Mouse (Mus musculus) forebrain, embryonic 11.5 days (tissue): ENCODE data around the gene Cldn3. TPM values are rescaled to one million over a fixed set of nuclear protein-coding genes. Genes with fewer than 3 reads are reported as not detected.

Source experiments
- ATAC-seq: fragments of 200-750 bp; cut with Nextera tagmentation; replicated peaks from 2 replicates; pipeline ENCODE4 v1.8.0; 2017; ENCODE audit warnings: moderate TSS enrichment; ENCODE audit not compliant: low FRiP score
- DNase-seq: peaks from one replicate; pipeline ENCODE4 v3.0.0-alpha.2; 2017; ENCODE audit warnings: low spot score
- H3K27ac ChIP-seq: fragments of 300-500 bp; sonication (generic); 2 replicates; pipeline ENCODE4 v1.5.1; 2014; ENCODE audit warnings: low read depth, low read length
- H3K27me3 ChIP-seq: fragments of 300-500 bp; sonication (generic); 2 replicates; pipeline ENCODE4 v1.6.1; 2014; ENCODE audit warnings: mild to moderate bottlenecking, low read length, mixed read lengths; ENCODE audit not compliant: control insufficient read depth, insufficient read depth
- H3K36me3 ChIP-seq: fragments of 300-500 bp; sonication (generic); 2 replicates; pipeline ENCODE4 v1.6.1; 2014; ENCODE audit warnings: mild to moderate bottlenecking, low read length, moderate library complexity, mixed read lengths; ENCODE audit not compliant: control insufficient read depth, insufficient read depth
- H3K4me1 ChIP-seq: fragments of 300-500 bp; sonication (generic); replicated peaks from 2 replicates; pipeline ENCODE4 v1.6.1; 2014; ENCODE audit warnings: low read length, mixed read lengths; ENCODE audit not compliant: control insufficient read depth, insufficient read depth
- H3K4me2 ChIP-seq: fragments of 300-500 bp; sonication (generic); 2 replicates; pipeline ENCODE4 v1.6.1; 2014; ENCODE audit warnings: low read depth, mild to moderate bottlenecking, low read length, moderate library complexity, mixed read lengths; ENCODE audit not compliant: severe bottlenecking
- H3K4me3 ChIP-seq: fragments of 300-500 bp; sonication (generic); 2 replicates; pipeline ENCODE4 v1.5.1; 2014; ENCODE audit warnings: low read depth, low read length
- H3K9ac ChIP-seq: fragments of 300-500 bp; sonication (generic); 2 replicates; pipeline ENCODE4 v1.6.1; 2014; ENCODE audit warnings: low read length
- H3K9me3 ChIP-seq: fragments of 300-500 bp; sonication (generic); 2 replicates; pipeline ENCODE4 v1.6.1; 2016; ENCODE audit warnings: low read length, mixed read lengths; ENCODE audit not compliant: control insufficient read depth
- WGBS: fragments of 180-500 bp; shearing (Covaris S2); extraction: QIAGEN DNeasy Blood & Tissue Kit; methylation state at CpG from one replicate; pipeline ENCODE4 v1.1.7; 2014; 5-methylcytosine and 5-hydroxymethylcytosine counted together
- polyA plus RNA-seq: library from polyadenylated mRNA; unstranded; fragments of >200 nt; fragmentation: Nextera tagmentation; extraction: Ambion mirVana; gene quantifications from 2 replicates; pipeline ENCODE4 v1.2.1, GENCODE M21; 2014

Cldn3 gene
- polyA plus RNA-seq, 1 experiment from 2014 or later: 4.4 TPM

- no peak overlapping the region for H3K9ac ChIP-seq
- H3K4me3 ChIP-seq: no peak overlapping the region
- WGBS: 15% methylated on average over 43 of the region's 43 CpGs
- DNase-seq (peak; percentile 53), ATAC-seq (no peak)
- no peak overlapping the region for H3K27ac ChIP-seq
- H3K27me3 ChIP-seq: peaks cover 26% of the 10 kb centered on the region
- no peaks in the 10 kb centered on the region for H3K9me3 ChIP-seq
- peaks cover 2% of the 10 kb centered on the region; the same call in 1 of the 2 replicates for H3K4me1 ChIP-seq
- no peaks in the 10 kb centered on the region for H3K36me3 ChIP-seq
- no peak overlapping the region for H3K4me2 ChIP-seq
Observed at GRCm38 (mm10) chr5:134946063-134946856, 39.8 kb upstream of the Cldn3 start.

GRCm38 (mm10) chr5:134946857-134947255 lies 39.2 kb upstream of the Cldn3 start, which contains the start of gene Cldn4:
Gene Cldn4 (minus strand): TSS chr5:134946934.
- 8% methylated on average over 11 of the region's 11 CpGs for WGBS
- H3K4me1 ChIP-seq: peaks cover 2% of the 10 kb centered on the region; the same call in 1 of the 2 replicates
- no peak for ATAC-seq
- H3K4me2 ChIP-seq: no peak within 1 kb of the TSS
- no peaks in the 10 kb centered on the region for H3K9me3 ChIP-seq
- H3K36me3 ChIP-seq: no peaks in the 10 kb centered on the region
- peaks cover 26% of the 10 kb centered on the region for H3K27me3 ChIP-seq
- H3K4me3 ChIP-seq: no peak within 1 kb of the TSS
- no peak within 1 kb of the TSS for H3K9ac ChIP-seq
- H3K27ac ChIP-seq: no peak within 1 kb of the TSS
- no peak for DNase-seq

GRCm38 (mm10) chr5:134947420-134948084 lies 38.5 kb upstream of the Cldn3 start:
- peaks cover 26% of the 10 kb centered on the region for H3K27me3 ChIP-seq
- no peak overlapping the region for H3K9ac ChIP-seq
- ATAC-seq: no peak
- H3K4me3 ChIP-seq: no peak overlapping the region
- DNase-seq: no peak
- H3K4me1 ChIP-seq: peaks cover 2% of the 10 kb centered on the region; the same call in 1 of the 2 replicates
- WGBS: 76% methylated on average over 5 of the region's 5 CpGs
- H3K9me3 ChIP-seq: no peaks in the 10 kb centered on the region
- H3K36me3 ChIP-seq: no peaks in the 10 kb centered on the region
- no peak overlapping the region for H3K27ac ChIP-seq
- H3K4me2 ChIP-seq: no peak overlapping the region

GRCm38 (mm10) chr5:134948085-134948439 lies 38.0 kb upstream of the Cldn3 start:
- 80% methylated on average over 4 of the region's 4 CpGs for WGBS
- no peak overlapping the region for H3K27ac ChIP-seq

GRCm38 (mm10) chr5:134951053-134951884 lies 34.7 kb upstream of the Cldn3 start:
- Histone ChIP-seq H3K4me2 (no peak overlapping the region), H3K36me3 (no peaks in the 10 kb centered on the region), H3K27ac (no peak overlapping the region), H3K4me1 (peaks cover 2% of the 10 kb centered on the region; the same call in 1 of the 2 replicates), H3K4me3 (no peak overlapping the region), H3K27me3 (peaks cover 12% of the 10 kb centered on the region), H3K9ac (no peak overlapping the region), H3K9me3 (no peaks in the 10 kb centered on the region)
- 50% methylated on average over 19 of the region's 19 CpGs for WGBS
- ATAC-seq (no peak), DNase-seq (no peak)

More at GRCm38 (mm10) chr5:134948085-134948439, 38.0 kb upstream of the Cldn3 start:
- ATAC-seq (no peak), DNase-seq (no peak)
- H3K9me3 ChIP-seq: no peaks in the 10 kb centered on the region
- no peak overlapping the region for H3K9ac ChIP-seq
- no peak overlapping the region for H3K4me2 ChIP-seq
- H3K4me3 ChIP-seq: no peak overlapping the region
- peaks cover 2% of the 10 kb centered on the region; the same call in 1 of the 2 replicates for H3K4me1 ChIP-seq
- H3K27me3 ChIP-seq: peaks cover 26% of the 10 kb centered on the region
- no peaks in the 10 kb centered on the region for H3K36me3 ChIP-seq

GRCm38 (mm10) chr5:134955491-134955890 lies 30.5 kb upstream of the Cldn3 start:
- H3K4me1 ChIP-seq: no peaks in the 10 kb centered on the region
- no peaks in the 10 kb centered on the region for H3K36me3 ChIP-seq
- no peak for DNase-seq
- ATAC-seq: no peak
- H3K9me3 ChIP-seq: no peaks in the 10 kb centered on the region
- H3K9ac ChIP-seq: no peak overlapping the region
- no peak overlapping the region for H3K4me2 ChIP-seq
- H3K27me3 ChIP-seq: no peaks in the 10 kb centered on the region
- no peak overlapping the region for H3K27ac ChIP-seq
- 92% methylated on average over 5 of the region's 5 CpGs for WGBS
- no peak overlapping the region for H3K4me3 ChIP-seq

- no peaks in the 10 kb centered on the region for H3K27me3 ChIP-seq
- no peaks in the 10 kb centered on the region for H3K4me1 ChIP-seq
- H3K9ac ChIP-seq: no peak overlapping the region
- no peak for DNase-seq
- no peak overlapping the region for H3K4me3 ChIP-seq
- no peak overlapping the region for H3K27ac ChIP-seq
- no peak for ATAC-seq
- WGBS: 77% methylated on average over 7 of the region's 7 CpGs
- H3K36me3 ChIP-seq: no peaks in the 10 kb centered on the region
- H3K4me2 ChIP-seq: no peak overlapping the region
- no peaks in the 10 kb centered on the region for H3K9me3 ChIP-seq
Observed at GRCm38 (mm10) chr5:134959114-134959513, 26.9 kb upstream of the Cldn3 start.

GRCm38 (mm10) chr5:134960430-134960829 lies 25.6 kb upstream of the Cldn3 start:
- no peak overlapping the region for H3K27ac ChIP-seq
- no peak for DNase-seq
- no peaks in the 10 kb centered on the region for H3K27me3 ChIP-seq
- no peak overlapping the region for H3K9ac ChIP-seq
- no peak for ATAC-seq
- H3K9me3 ChIP-seq: no peaks in the 10 kb centered on the region
- H3K36me3 ChIP-seq: no peaks in the 10 kb centered on the region
- H3K4me2 ChIP-seq: no peak overlapping the region
- H3K4me3 ChIP-seq: no peak overlapping the region
- H3K4me1 ChIP-seq: no peaks in the 10 kb centered on the region
- WGBS: 79% methylated on average over 2 of the region's 2 CpGs
